Mouse (Mus musculus): ENCODE measurements at regions not wholly inside any gene's neighbourhood (a gene's known extent, or its start where the extent isn't known, plus 50 kb on each side); places are given as distances from the start of the nearest gene placed in this dataset.

GRCm38 (mm10) chr11:31754416-31754815 is 82.7 kb upstream of the Bod1 start:
- TF ChIP-seq CTCF (IDR thresholded peaks at IDR 0.05; ENCODE audit: borderline replicate concordance, control insufficient read depth, extremely low read depth, insufficient read depth, low read length, poor library complexity) (no peak), POLR2A (IDR thresholded peaks at IDR 0.05; ENCODE audit: control insufficient read depth, extremely low read depth, insufficient read depth, low read length, poor library complexity) (no peak)
